Mouse (Mus musculus) heart, embryonic 16.5 days (tissue): ENCODE results near the gene Nrip2. TPM values are rescaled to one million over a fixed set of nuclear protein-coding genes. Genes with fewer than 3 reads are reported as not detected.

Experiments
- ATAC-seq: fragments of 200-750 bp; cut with Nextera tagmentation; replicated peaks from 2 replicates; pipeline ENCODE4 v1.8.0; 2017; ENCODE audit warnings: moderate number of reproducible peaks; ENCODE audit not compliant: insufficient read depth, low FRiP score; ENCODE audit errors: extremely low read depth
- H3K27ac ChIP-seq: fragments of 300-500 bp; sonication (generic); 2 replicates; pipeline ENCODE4 v1.5.1; 2014; ENCODE audit warnings: mild to moderate bottlenecking, low read length, control low read depth, moderate library complexity
- H3K27me3 ChIP-seq: fragments of 300-500 bp; sonication (generic); 2 replicates; pipeline ENCODE4 v1.6.1; 2014; ENCODE audit warnings: low read length, mixed read lengths; ENCODE audit not compliant: control insufficient read depth, insufficient read depth
- H3K36me3 ChIP-seq: fragments of 300-500 bp; sonication (generic); 2 replicates; pipeline ENCODE4 v1.6.1; 2014; ENCODE audit not compliant: control insufficient read depth, insufficient read depth
- H3K4me1 ChIP-seq: fragments of 300-500 bp; sonication (generic); 2 replicates; pipeline ENCODE4 v1.6.1; 2014; ENCODE audit warnings: low read length, mixed read lengths; ENCODE audit not compliant: control insufficient read depth, insufficient read depth
- H3K4me2 ChIP-seq: fragments of 300-500 bp; sonication (generic); 2 replicates; pipeline ENCODE4 v1.6.1; 2014; ENCODE audit warnings: low read depth, mild to moderate bottlenecking, control low read depth, low read length
- H3K4me3 ChIP-seq: fragments of 300-500 bp; sonication (generic); 2 replicates; pipeline ENCODE4 v1.5.1; 2014; ENCODE audit warnings: mild to moderate bottlenecking, control low read depth, low read length
- H3K9ac ChIP-seq: fragments of 300-500 bp; sonication (generic); 2 replicates; pipeline ENCODE4 v1.6.1; 2014; ENCODE audit warnings: low read length, control low read depth
- H3K9me3 ChIP-seq: fragments of 300-500 bp; sonication (generic); replicated peaks from 2 replicates; pipeline ENCODE4 v1.6.1; 2016; ENCODE audit warnings: low read length; ENCODE audit not compliant: control insufficient read depth
- WGBS: fragments of 180-500 bp; shearing (Covaris S2); extraction: QIAGEN DNeasy Blood & Tissue Kit; methylation state at CpG from one replicate; pipeline ENCODE4 v1.1.7; 2014; 5-methylcytosine and 5-hydroxymethylcytosine counted together
- polyA plus RNA-seq: library from polyadenylated mRNA; unstranded; fragments of >200 nt; fragmentation: Nextera tagmentation; extraction: Ambion mirVana; gene quantifications from 2 replicates; pipeline ENCODE4 v1.2.1, GENCODE M21; 2015

Nrip2 gene
- polyA plus RNA-seq, 1 experiment from 2014 or later: 4.1 TPM

GRCm38 (mm10) chr6:128460729-128461503 lies 61.8 kb downstream of the Nrip2 start:
- Histone ChIP-seq H3K9me3 (no peaks in the 10 kb centered on the region), H3K4me1 (no peaks in the 10 kb centered on the region), H3K27me3 (no peaks in the 10 kb centered on the region), H3K36me3 (no peaks in the 10 kb centered on the region), H3K27ac (no peak overlapping the region), H3K9ac (no peak overlapping the region), H3K4me3 (no peak overlapping the region), H3K4me2 (no peak overlapping the region)
- ATAC-seq: no peak
- 75% methylated on average over 14 of the region's 14 CpGs for WGBS

DNA sequence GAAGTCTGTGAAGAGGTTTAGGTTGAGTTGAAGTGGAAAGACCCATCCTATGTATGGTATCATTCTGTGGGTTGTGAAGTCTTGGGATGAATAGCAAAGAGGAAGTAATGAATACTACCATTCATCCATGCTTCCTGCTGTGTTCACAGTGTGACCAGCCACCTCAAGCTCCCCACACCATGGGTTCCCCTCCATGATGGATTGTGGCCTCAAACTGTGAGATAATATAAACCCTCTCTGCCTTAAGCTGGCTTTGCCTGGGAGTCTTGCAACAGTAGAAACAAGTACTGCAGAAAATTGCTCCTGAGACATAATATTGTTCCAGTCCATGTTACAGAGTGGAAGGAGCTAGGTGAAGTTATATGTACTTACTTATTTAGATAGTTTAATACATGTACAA lies 62.5 kb downstream of the Nrip2 start:
- H3K36me3 ChIP-seq: no peaks in the 10 kb centered on the region
- H3K4me3 ChIP-seq: no peak overlapping the region
- no peak overlapping the region for H3K9ac ChIP-seq
- no peak for ATAC-seq
- H3K4me1 ChIP-seq: no peaks in the 10 kb centered on the region
- H3K27ac ChIP-seq: no peak overlapping the region
- no peaks in the 10 kb centered on the region for H3K9me3 ChIP-seq
- H3K27me3 ChIP-seq: no peaks in the 10 kb centered on the region
- no peak overlapping the region for H3K4me2 ChIP-seq

DNA sequence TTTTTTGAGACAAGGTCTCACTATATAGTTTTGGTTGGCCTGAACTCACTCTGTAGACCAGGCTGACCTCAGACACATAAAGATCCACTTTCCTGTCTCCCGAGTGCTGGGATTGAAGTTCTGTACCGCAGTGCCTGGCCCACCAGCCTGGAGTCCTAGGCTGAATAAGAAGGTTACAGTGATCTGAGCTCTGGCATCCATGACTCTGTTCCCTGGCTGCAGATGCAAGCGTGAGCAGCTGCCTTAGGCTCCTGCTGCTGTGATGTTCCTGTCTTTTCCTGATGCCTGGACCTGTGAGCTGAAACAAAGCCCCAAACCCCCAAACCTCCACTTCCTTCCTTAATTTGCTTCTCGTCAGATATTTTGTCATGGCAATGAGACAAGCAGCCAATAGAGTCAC lies 65.9 kb downstream of the Nrip2 start:
- H3K27me3 ChIP-seq: no peaks in the 10 kb centered on the region
- H3K4me2 ChIP-seq: no peak overlapping the region
- no peak for ATAC-seq
- no peak overlapping the region for H3K9ac ChIP-seq
- no peak overlapping the region for H3K4me3 ChIP-seq
- H3K4me1 ChIP-seq: no peaks in the 10 kb centered on the region
- no peak overlapping the region for H3K27ac ChIP-seq
- WGBS: 74% methylated on average over 4 of the region's 4 CpGs
- no peaks in the 10 kb centered on the region for H3K9me3 ChIP-seq
- H3K36me3 ChIP-seq: no peaks in the 10 kb centered on the region

Other genes with a start within 250 kb of the Nrip2 start
- gene Tead4, start 98.5 kb upstream of the Nrip2 start, polyA plus RNA-seq: 2.5 and 2.7 TPM in 2 replicates
- gene Tulp3, start 43.4 kb upstream of the Nrip2 start, polyA plus RNA-seq: 11.0 and 11.1 TPM in 2 replicates
- 79.2 and 82.5 TPM in 2 replicates for gene Rhno1, start 36.4 kb upstream of the Nrip2 start, polyA plus RNA-seq
- gene Foxm1, start 36.3 kb upstream of the Nrip2 start, polyA plus RNA-seq: 26.3 and 26.4 TPM in 2 replicates
- gene Tex52, start 23.8 kb upstream of the Nrip2 start, polyA plus RNA-seq: 0.14 and 0.22 TPM in 2 replicates
- gene Gm44596, start 23.8 kb upstream of the Nrip2 start, polyA plus RNA-seq: not detected in 2 replicates
- gene Itfg2, start 25.6 kb downstream of the Nrip2 start, polyA plus RNA-seq: 28.4 and 35.6 TPM in 2 replicates
- 281 and 301 TPM in 2 replicates for gene Fkbp4, start 39.4 kb downstream of the Nrip2 start, polyA plus RNA-seq
- 0.63 and 1.2 TPM in 2 replicates for gene Pzp, start 127.4 kb downstream of the Nrip2 start, polyA plus RNA-seq
- 1.8 and 2.0 TPM in 2 replicates for gene A2ml1, start 182.3 kb downstream of the Nrip2 start, polyA plus RNA-seq
- 0.17 TPM in 1 of 2 replicates, not detected in the other for gene Klrb1a, start 224.2 kb downstream of the Nrip2 start, polyA plus RNA-seq